Mouse (Mus musculus) embryonic stem cell, embryonic (primary cell): ENCODE measurements around the gene Gpc3.

Experiments
- CTCF ChIA-PET, 4 experiments: fragments of 300-600 bp in 2 of 4; fragments of 350-600 bp in 2 of 4; sonication (Branson Sonifier 250); formaldehyde crosslinking; loops; one replicate each; lab custom pipeline; 2022; ENCODE audit warnings: inconsistent platforms in 2 of 4; lab: Charles Lee
- POLR2A ChIA-PET, 4 experiments: fragments of 300-600 bp in 2 of 4; fragments of 350-600 bp in 2 of 4; sonication (Branson Sonifier 250); formaldehyde crosslinking; loops; one replicate each; lab custom pipeline; 2022; ENCODE audit warnings: antibody characterized with exemption in 4 of 4, inconsistent platforms in 1 of 4; lab: Charles Lee

Gpc3 gene

DNA sequence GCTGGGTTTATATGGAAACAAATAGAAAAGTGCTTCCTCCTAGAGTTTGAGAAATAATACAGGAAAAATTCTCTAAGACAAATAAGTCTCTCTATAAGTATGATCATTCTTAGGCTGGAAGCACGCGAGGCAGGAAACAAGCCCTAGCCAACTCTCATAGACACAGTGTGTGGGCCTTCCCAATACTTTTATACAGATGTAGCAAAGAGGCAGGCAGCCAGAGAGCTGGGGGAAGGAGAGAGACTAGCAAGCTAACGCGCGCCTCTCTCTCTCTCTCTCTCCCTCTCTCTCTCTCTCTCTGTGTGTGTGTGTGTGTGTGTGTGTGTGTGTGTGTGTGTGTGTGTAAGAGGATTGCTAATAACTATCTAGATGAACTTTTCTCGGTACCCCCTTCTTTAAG is 2.2 kb downstream of the Gpc3 start:
- ChIA-PET CTCF (interaction anchor here in 1 of 4 experiments (1.0 kb wide), 1 partner anchor 39 kb away, joined by 3 read pairs; no protein-coding TSS in a partner anchor), POLR2A (interaction anchor here in 1 of 4 experiments (0.8 to 1.3 kb wide), 2 partner anchors 37 to 142 kb away, joined by 3 read pairs; no protein-coding TSS in a partner anchor)

DNA sequence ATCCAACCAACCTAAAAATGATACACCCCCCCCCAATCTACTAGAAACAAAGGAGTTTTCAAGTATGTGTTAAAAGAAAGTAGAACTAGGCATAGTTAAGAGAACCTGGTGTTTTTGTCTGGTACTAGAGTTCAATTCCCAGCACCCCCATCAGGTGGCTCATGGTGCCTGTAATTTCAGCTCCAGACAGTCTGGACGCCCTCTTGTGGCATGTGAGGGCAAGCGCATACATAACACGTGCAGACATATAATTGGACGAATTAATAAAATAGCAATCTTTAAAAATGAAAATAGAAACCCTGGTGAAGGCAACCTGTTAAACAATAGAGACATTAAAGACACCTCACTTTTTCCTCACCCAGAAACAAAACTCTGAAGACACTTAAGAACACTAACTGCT is 10.6 kb downstream of the Gpc3 start:
- ChIA-PET POLR2A (no interaction called here), CTCF (interaction anchor here in 3 of 4 experiments (0.6 to 1.0 kb wide), 7 partner anchors 11 to 150 kb away, joined by 3 to 6 read pairs (median 4); partner anchors contain the start of gene Gpc3 (in 1 of the 3))

DNA sequence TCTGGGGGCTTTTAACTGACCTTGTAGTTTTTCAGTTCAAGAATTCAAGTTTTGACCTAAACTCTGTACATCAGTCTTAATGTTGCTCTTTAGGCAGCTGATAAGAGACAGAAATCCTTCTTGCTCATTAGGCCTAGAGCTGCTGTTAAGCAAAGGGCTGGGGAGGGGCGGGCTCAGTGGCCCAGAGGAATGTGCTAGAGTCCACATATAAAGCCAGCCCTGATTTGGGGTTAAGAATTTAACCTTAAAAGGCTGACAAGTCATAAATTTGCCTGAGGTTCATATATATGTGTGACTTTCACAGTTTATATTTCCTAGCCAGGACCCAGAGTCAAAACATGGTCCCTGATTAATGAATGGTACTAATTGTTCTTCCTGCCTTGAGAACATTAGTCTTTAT is 14.5 kb downstream of the Gpc3 start:
- ChIA-PET POLR2A (interaction anchor here in 1 of 4 experiments (0.6 kb wide), 1 partner anchor 40 kb away, joined by 7 read pairs; no protein-coding TSS in a partner anchor), CTCF (no interaction called here)

DNA sequence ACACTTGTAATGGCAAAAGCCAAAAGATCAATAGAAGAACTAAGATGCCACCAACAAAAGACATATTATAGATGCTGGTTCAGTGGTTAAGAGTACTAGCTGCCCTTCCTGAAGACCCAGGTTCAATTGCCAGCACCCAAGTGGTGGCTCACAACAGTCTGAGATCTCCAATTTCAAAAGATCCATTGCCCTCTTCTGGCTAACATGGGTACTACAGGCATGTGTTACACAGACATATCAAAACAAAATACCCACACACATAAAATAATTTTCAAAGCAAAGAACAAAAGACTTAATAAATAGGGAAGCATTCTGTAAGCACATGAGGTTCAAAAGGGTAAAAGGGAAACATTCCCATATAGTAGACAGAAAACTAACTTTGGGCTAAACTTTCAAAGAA is 26.1 kb downstream of the Gpc3 start:
- ChIA-PET CTCF (no interaction called here), POLR2A (no interaction called here)

DNA sequence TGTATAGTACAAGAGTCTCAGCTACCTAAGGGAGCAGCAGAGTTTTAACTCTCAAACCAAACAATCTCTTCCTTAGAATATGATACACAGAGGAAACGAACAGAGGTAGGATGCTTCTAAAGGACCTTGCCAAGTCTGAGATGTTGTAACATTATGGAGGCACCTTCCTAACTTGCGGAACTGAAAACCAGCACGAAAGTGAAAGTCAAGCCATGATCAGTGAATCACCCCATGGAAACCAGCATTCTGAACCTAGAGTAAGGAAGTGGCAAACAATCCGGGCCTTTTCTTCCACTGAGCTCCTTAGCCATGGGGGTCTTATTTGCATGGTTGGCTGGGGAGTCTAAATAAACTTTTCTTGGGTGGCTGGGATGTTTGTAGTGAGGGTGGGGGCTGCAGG is 53.8 kb downstream of the Gpc3 start:
- ChIA-PET POLR2A (interaction anchor here in 1 of 4 experiments (0.6 kb wide), 1 partner anchor 9 kb away, joined by 3 read pairs; no protein-coding TSS in a partner anchor), CTCF (no interaction called here)

DNA sequence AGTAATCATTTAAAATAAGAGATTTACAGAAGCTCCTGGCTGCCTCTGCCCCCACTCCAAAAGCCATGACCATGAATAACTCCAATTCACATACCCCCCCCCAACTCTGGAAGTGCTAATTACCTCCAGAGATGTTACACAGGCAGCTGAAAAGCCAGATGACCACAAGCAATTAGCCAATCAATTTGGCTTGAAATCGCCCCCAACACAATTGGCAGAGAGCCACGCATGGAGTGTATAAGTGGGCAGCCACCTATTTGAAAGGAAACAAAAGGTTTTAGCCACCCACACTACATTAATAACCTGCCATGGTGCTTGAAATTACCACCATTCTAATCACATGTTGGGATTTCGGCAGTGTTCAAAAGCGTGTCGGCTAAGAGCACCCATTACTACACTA is 55.2 kb downstream of the Gpc3 start:
- CTCF ChIA-PET: no interaction called here
- POLR2A ChIA-PET: no interaction called here

DNA sequence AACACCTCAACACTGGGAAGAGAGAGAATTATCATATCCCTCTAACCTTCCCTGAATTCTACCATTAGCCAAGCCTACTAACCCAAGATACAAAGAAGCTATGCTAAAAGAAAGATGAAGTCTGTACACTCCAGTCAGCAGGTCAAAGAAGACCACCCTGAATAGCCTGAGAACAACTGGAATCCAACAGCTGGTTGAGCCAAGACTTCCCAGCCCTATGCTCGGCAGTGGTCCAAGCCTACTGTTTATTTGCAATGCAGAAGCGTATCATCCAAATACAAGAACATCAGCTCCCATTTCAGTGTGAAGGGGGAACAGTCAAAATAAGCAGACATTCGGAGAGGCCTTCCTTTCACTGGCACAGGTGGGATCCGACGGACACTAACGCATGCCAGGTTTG is 56.3 kb downstream of the Gpc3 start:
- CTCF ChIA-PET: no interaction called here

DNA sequence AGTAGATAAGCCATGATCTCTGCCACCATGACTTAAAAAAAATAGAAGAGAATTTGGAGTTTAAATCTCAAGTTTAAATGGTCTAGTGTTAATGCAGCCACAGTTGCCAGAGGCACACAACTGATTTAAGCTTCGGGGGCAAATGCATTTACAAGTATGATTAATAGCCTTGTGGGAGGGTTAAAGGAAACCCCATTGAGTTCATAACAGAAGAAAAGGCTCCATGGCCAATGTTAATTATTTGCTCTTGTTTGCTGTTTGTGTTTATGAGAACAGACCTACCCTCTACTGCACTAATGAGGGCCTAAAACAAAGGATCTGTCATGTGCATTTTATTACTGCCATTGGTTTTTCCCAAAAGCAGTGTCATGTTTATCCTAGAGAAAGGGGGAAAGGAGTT is 62.5 kb downstream of the Gpc3 start:
- ChIA-PET CTCF (no interaction called here), POLR2A (no interaction called here)

More for the DNA sequence above, 56.3 kb downstream of the Gpc3 start:
- POLR2A ChIA-PET: no interaction called here

DNA sequence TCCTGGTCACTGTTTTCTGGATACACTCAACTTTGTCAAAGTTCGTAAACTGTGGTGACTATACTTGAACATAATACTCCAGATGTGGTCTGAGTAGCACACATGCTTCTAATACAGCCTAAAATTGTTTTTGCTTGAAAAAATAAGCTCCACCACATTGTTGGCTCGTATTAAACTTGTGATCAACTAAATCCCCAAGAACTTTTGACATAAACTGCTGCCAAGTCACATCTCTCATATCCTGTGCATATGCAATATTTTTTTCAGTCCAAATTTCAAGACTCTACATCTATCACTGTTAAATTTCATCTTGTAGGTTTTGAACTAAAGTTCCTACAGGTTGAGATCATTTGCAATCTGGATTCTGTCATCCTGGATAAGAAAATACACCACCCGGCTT is 69.1 kb downstream of the Gpc3 start:
- ChIA-PET CTCF (no interaction called here), POLR2A (no interaction called here)

DNA sequence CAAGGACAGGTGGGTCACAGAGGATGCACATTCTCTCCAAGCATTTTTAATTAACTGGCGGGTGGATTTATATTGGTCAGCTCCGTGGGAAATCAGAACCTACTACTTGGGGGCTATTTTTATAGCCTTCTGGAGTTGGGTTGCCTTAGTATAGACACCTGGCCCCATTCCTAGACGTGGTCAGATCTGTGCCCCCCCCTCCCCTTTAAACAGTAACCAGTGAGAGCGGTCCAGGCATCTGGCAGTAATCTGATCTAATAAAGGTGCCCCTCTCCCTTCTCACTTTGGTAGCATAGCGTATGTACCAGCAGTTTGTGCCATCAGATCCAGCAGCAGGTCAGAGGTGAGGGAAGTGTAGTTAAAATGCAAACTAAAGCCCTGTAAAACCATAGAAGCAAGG is 76.5 kb downstream of the Gpc3 start:
- CTCF ChIA-PET: no interaction called here

DNA sequence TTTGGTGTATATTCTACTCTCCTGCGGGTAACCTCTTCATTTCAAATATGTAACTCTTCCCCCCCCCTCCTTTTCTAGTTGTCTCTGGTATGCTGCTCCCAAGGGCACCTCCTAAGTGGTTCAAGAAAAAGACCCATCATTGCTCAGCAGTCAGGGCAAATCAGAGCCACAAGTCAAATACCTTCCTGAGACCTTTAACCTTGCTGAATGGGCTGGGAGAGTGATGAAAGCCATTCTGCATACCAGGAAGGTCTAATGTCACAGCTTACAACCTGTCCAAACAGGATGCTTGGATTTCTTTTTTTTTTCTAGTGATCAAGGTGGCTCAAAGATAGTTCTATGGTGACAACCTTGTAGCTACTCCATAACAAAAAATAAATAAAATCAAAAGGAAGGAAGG is 80.0 kb downstream of the Gpc3 start:
- ChIA-PET CTCF (no interaction called here), POLR2A (interaction anchor here in 1 of 4 experiments (0.6 kb wide), 1 partner anchor 366 kb away, joined by 5 read pairs; no protein-coding TSS in a partner anchor)

More for the DNA sequence above, 76.5 kb downstream of the Gpc3 start:
- POLR2A ChIA-PET: no interaction called here

DNA sequence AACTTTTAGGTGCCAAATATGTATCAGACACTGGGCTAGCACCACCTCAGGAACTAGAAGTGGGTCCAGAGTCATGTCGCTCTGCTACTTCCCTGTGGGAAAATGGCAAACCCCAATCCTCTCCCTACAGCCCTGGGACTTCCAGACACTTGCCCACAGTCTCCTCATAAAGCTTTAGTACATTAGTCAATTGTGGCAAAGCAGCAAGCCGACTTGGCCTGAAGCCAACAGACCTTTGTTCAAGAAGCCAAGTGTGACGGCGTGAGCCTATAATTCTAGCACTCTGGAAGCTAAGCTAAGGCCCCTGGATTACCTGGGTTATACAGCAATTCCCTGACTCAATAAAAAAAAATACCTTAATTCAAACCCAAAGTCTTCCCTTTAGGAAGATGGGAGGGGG is 80.7 kb downstream of the Gpc3 start:
- ChIA-PET POLR2A (no interaction called here), CTCF (no interaction called here)

DNA sequence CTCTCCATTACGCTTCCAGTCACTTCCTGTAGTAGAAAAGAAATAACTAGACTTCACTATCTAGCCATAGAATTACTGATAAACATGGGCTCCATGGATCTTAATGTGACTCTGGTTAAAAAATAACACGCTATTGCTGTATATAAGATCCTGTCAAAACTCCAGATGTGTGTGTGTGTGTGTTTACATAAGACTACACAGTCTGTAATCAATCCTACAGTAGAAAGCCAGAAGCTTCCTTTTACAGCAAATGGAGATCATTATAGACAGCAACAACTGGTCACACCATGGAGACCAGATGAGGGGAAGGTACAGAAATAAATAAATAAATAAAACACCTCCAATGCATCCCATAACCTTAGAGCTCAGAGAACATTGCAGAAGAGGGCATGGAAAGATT is 81.6 kb downstream of the Gpc3 start:
- ChIA-PET POLR2A (no interaction called here), CTCF (no interaction called here)

DNA sequence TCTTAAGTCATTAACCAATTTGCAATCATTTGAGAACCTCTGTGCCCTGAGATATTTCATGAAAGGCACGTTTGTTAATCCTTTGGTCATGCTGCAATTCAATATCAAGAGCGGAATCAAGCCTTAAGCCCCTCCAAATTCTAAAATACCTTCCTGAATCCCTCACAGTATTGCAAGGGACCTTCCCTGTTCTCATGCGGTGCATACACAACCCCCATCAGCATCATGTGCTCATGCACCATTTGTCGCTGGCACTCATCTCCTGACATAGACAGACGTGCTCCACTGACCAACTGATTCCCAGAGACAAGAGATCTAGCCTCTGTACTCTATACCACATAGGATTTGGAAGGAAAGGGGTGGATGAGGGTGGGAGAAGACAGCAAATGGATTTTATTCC is 87.7 kb downstream of the Gpc3 start:
- POLR2A ChIA-PET: no interaction called here
- CTCF ChIA-PET: no interaction called here

DNA sequence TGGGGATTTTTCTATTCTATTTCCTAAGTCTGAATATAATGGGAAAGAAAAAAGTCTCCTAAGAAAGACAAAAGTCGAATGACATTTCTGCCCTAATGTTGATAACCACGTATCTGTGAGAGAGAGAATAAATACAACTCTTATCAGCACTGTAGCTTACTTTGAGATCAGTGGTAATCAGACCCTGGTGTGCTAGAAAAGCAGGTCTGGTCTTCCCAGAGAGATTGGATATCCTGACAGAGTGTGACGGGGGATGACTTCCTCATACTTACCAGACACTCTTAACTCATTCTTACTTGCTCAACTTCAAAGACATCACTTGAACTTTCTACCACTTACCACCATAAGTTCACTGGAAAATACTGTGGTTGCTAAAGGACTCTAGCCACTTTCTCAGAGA is 88.6 kb downstream of the Gpc3 start:
- CTCF ChIA-PET: no interaction called here

DNA sequence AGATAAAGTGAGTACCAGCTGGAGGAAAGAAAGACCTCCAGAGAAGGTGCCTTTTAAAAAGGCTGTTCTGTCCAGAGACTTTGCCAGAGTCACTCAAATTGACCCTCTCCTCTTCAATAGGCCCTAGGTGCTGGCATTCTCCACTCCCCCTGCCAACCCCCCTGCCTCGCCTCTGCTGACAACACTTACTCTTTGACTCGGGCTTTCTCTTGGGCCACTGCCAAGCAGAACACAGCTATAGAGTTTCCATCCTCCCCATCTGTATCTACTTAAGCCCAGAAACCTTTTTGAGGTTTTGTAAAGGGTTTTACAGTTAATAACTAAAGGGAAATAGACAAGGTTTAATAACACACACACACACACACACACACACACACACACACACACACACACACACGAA is 99.2 kb downstream of the Gpc3 start:
- ChIA-PET POLR2A (interaction anchor here in 2 of 4 experiments (0.7 to 1.0 kb wide), 2 partner anchors 190 to 331 kb away, joined by 3 read pairs; no protein-coding TSS in a partner anchor), CTCF (interaction anchor here in 1 of 4 experiments (0.6 to 0.7 kb wide), 2 partner anchors 37 to 83 kb away, joined by 3 read pairs; no protein-coding TSS in a partner anchor)

More for the DNA sequence above, 88.6 kb downstream of the Gpc3 start:
- POLR2A ChIA-PET: interaction anchor here in 3 of 4 experiments (0.6 to 0.7 kb wide), 3 partner anchors 20 to 123 kb away, joined by 3 read pairs; no protein-coding TSS in a partner anchor

DNA sequence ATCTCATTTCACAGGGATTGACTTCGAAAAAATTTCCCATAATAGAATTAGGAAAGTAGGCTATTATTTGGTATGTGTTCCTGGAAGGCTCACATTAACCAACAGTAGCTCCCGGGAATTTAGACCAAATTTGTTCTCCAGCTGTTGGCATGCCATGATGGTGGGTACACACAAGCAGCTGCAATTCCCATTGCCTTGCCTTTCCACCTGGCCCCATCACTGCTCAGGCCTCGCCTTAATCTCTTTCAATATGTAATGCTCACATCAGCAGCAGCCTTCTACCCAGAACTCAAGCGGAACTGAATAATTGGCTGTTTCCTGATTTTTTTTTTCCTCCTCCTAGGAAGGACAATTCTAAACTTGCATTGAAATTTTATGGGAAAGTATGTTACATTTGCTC is 102.6 kb downstream of the Gpc3 start:
- POLR2A ChIA-PET: no interaction called here
- CTCF ChIA-PET: no interaction called here

DNA sequence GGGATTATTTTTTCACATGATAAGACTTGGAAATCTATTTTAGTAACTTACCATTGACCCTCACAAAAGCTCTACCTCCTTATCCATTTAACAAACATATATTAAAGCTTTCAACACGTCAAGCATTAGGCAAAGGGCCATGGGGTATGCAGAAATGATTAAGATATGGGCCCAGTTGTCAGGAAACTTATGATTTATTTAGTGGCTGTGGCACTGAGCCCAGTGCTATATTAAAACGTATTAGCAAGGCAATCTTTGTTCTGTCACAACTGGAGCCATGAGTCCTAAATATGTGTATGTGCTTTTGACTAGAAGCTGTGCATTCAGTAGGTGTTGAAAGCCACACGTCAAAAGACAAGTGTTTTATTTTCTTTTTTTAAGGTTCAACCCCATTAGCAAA is 109.9 kb downstream of the Gpc3 start:
- POLR2A ChIA-PET: no interaction called here
- CTCF ChIA-PET: no interaction called here

DNA sequence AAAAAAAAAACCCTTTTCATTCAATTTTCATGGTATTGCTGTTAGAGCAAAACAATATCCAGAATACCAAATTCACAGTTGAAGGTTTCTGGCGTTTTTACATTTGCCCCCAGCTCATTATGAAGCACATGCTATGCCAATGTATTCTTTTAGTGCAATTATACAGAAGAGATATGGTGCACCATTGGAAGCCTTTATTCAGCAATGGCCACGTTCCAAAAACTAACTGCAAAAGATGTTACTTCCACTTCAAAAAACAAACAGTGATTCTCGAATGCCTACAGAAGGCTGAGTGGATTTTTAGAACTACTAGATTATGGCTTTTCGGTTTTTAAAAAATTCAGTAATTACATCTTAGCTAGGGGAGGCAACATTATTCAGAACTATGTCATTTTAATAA is 124.3 kb downstream of the Gpc3 start:
- CTCF ChIA-PET: no interaction called here
- POLR2A ChIA-PET: no interaction called here

DNA sequence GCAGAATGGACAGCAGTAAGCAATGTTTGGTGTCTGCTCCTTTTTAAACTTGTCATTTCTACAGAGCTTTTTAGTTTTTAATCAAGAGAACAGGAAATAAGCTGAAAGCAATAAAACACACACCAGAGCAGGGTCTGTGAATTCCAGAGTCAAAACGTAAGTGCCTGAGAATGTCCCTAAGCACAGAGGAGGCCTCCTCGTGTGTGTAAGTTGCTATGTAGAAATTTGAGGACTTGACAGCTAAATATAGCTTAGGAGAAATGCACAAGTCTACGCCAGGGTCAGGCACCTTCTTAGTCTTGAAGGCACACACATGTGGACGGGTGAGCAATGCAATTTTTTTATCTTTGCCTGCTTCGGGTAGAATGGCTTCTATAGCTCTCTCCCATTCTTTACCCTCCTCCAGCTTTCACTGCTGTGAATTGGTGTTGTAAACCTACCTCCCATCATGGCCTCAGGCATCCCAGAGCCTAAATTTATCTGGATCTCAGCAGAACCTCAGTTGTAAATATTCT is 158.6 kb downstream of the Gpc3 start:
- POLR2A ChIA-PET: interaction anchor here in 1 of 4 experiments (0.8 kb wide), 1 partner anchor 263 kb away, joined by 3 read pairs; no protein-coding TSS in a partner anchor
- CTCF ChIA-PET: interaction anchor here in 2 of 4 experiments (0.9 to 2.2 kb wide), 3 partner anchors 80 to 262 kb away, joined by 4 to 6 read pairs (median 4); no protein-coding TSS in a partner anchor
